Mouse (Mus musculus) Patski (cell line): ENCODE data around the gene Hes5. TPM values are rescaled to one million over a fixed set of nuclear protein-coding genes. Genes with fewer than 3 reads are reported as not detected.

Experiments used
- ATAC-seq: fragments of 100-300 bp; one replicate; pipeline ENCODE4 v1.8.0; 2021
- CTCF ChIA-PET: fragments of 350-600 bp; sonication (Branson Sonifier 250); formaldehyde crosslinking; loops from one replicate; lab custom pipeline; 2022; ENCODE audit warnings: inconsistent platforms; lab: Charles Lee
- POLR2A ChIA-PET: fragments of 350-600 bp; sonication (Branson Sonifier 250); formaldehyde crosslinking; loops from one replicate; lab custom pipeline; 2022; ENCODE audit warnings: antibody characterized with exemption, inconsistent platforms; lab: Charles Lee
- DNase-seq: peaks from one replicate; pipeline ENCODE4 v3.0.0-alpha.2; 2011; ENCODE audit warnings: low read depth, low spot score
- H3K27me3 ChIP-seq: fragments of 371-371 bp; one replicate; pipeline ENCODE4 v1.5.1; 2021
- CTCF ChIP-seq: fragments of 100-300 bp; IDR thresholded peaks from one replicate; pipeline ENCODE4 v1.5.1; 2021
- in situ Hi-C: fragments of 300-500 bp; cut with MboI; formaldehyde crosslinking; loops from 3 replicates; pipeline ENCODE4 v1.11.1; 2018; ENCODE audit warnings: low pct_unique_long_range_greater_than_20kb, mixed read lengths
- polyA plus RNA-seq: library from polyadenylated mRNA; unstranded; gene quantifications from one replicate; pipeline ENCODE4 v1.2.3, GENCODE M21; 2021

Gene Hes5
- polyA plus RNA-seq, 1 experiment from 2014 or later, result not detected

GRCm38 (mm10) chr4:155010870-155011269, 50.1 kb downstream of the Hes5 start:
- no peak for TF ChIP-seq CTCF
- ChIA-PET POLR2A (no interaction called here), CTCF (interaction anchor here (1.6 kb wide), 1 partner anchor 37 kb away, joined by 3 read pairs; no protein-coding TSS in a partner anchor)
- H3K27me3 ChIP-seq, result no peaks in the 10 kb centered on the region
- ATAC-seq, result no peak
- no peak for DNase-seq
- in situ Hi-C loops, result no loop called here

- POLR2A ChIA-PET, result no interaction called here
- H3K27me3 ChIP-seq, result no peaks in the 10 kb centered on the region
- in situ Hi-C loops, result no loop called here
- DNase-seq (no peak), ATAC-seq (no peak)
- CTCF ChIA-PET, result interaction anchor here (1.6 to 1.8 kb wide), 2 partner anchors 15 to 37 kb away, joined by 3 to 7 read pairs; no protein-coding TSS in a partner anchor
- no peak for TF ChIP-seq CTCF
Observed at GRCm38 (mm10) chr4:155011312-155012025, 50.7 kb downstream of the Hes5 start.

Other genes starting within 250 kb of the Hes5 start
- gene Ttc34, start 123.5 kb upstream of the Hes5 start, polyA plus RNA-seq, result not detected
- gene Mmel1, start 91.3 kb upstream of the Hes5 start, polyA plus RNA-seq, result not detected
- 31.6 TPM for gene Fam213b, start 61.8 kb upstream of the Hes5 start, polyA plus RNA-seq
- 0.13 TPM for gene Tnfrsf14, start 32.4 kb upstream of the Hes5 start, polyA plus RNA-seq
- 29.1 TPM for gene Pank4, start 3.2 kb downstream of the Hes5 start, polyA plus RNA-seq
- gene Plch2, start 95.9 kb downstream of the Hes5 start, polyA plus RNA-seq, result 0.49 TPM
- 6.6 TPM for gene Pex10, start 106.1 kb downstream of the Hes5 start, polyA plus RNA-seq
- 91.9 TPM for gene Rer1, start 125.5 kb downstream of the Hes5 start, polyA plus RNA-seq
- 3.6 TPM for gene Morn1, start 125.7 kb downstream of the Hes5 start, polyA plus RNA-seq